Mouse (Mus musculus): ENCODE data around the gene Gstt4. TPM values are rescaled to one million over a fixed set of nuclear protein-coding genes. Genes with fewer than 3 reads are reported as not detected.

Gstt4 gene
- polyA plus RNA-seq, 1 experiment from 2014 or later, result not detected

GRCm38 (mm10) chr10:75834250-75834649 lies 11.9 kb upstream of the Gstt4 start:
- WGBS, result 1% methylated on average over 21 of the region's 21 CpGs
- ATAC-seq (replicated peaks; ENCODE audit: low FRiP score, low TSS enrichment, low read depth), result peak; percentile 21; the same call in 1 of the 2 replicates
- Histone ChIP-seq H3K36me3 (ENCODE audit: control insufficient read depth, insufficient read depth, low read length) (no peaks in the 10 kb centered on the region), H3K9me3 (ENCODE audit: control insufficient read depth, low read length) (no peaks in the 10 kb centered on the region), H3K4me2 (ENCODE audit: low read length) (peak overlapping the region; percentile 74), H3K27ac (ENCODE audit: low read depth) (peak overlapping the region; percentile 30; the same call in 1 of the 2 replicates), H3K4me1 (replicated peaks; ENCODE audit: control insufficient read depth, insufficient read depth, low read length) (peaks cover 33% of the 10 kb centered on the region), H3K9ac (ENCODE audit: low read length) (peak overlapping the region; percentile 46), H3K4me3 (ENCODE audit: low read depth, low read length) (peak overlapping the region; percentile 33), H3K27me3 (replicated peaks; ENCODE audit: control insufficient read depth, insufficient read depth, low read length) (no peaks in the 10 kb centered on the region)
- DNase-seq (ENCODE audit: low spot score), result peak; percentile 89

GRCm38 (mm10) chr10:75833456-75834080 lies 11.2 kb upstream of the Gstt4 start:
- DNase-seq (ENCODE audit: low spot score), result no peak
- H3K27me3 ChIP-seq (replicated peaks; ENCODE audit: control insufficient read depth, insufficient read depth, low read length), result no peaks in the 10 kb centered on the region

DNA sequence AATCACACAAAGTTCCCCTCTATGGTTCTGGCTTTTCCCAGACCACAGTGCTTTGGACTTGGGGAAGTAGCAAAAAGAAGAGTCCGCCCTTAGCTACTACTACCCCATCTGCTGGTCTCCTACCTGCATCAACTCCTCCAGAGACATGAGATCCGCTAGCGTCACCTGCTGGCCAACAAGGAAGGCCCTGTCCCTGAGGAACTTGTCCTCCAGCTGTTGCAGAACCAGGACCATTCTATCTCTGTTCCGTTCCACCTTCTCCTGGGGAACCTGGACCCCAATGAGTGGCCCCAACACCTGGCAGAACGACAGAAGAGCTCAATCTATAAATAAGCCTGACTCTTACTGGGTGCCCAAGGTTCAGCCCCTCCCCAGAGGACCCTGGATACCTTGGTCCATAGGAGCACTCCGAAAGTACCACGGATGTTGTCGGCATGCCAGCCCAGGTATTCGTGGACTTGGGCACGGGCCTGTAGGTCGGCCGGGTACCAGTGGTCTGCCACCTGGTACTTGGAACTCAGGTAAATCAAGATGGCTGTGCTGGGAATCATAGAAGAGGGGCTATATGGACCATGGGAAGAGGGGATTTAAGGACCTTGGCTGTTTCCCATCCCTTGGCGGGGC lies 10.0 kb upstream of the Gstt4 start:
- Histone ChIP-seq H3K36me3 (ENCODE audit: control insufficient read depth, insufficient read depth, low read length) (no peaks in the 10 kb centered on the region), H3K9me3 (ENCODE audit: control insufficient read depth, low read length) (no peaks in the 10 kb centered on the region), H3K27ac (ENCODE audit: low read depth) (no peak overlapping the region), H3K4me3 (ENCODE audit: low read depth, low read length) (no peak overlapping the region), H3K9ac (ENCODE audit: low read length) (no peak overlapping the region), H3K4me1 (replicated peaks; ENCODE audit: control insufficient read depth, insufficient read depth, low read length) (peaks cover 25% of the 10 kb centered on the region), H3K27me3 (replicated peaks; ENCODE audit: control insufficient read depth, insufficient read depth, low read length) (no peaks in the 10 kb centered on the region), H3K4me2 (ENCODE audit: low read length) (no peak overlapping the region)
- WGBS, result 65% methylated on average over 13 of the region's 13 CpGs
- DNase-seq (ENCODE audit: low spot score) (peak; percentile 62), ATAC-seq (replicated peaks; ENCODE audit: low FRiP score, low TSS enrichment, low read depth) (no peak)

More at GRCm38 (mm10) chr10:75833456-75834080, 11.2 kb upstream of the Gstt4 start:
- Histone ChIP-seq H3K4me2 (ENCODE audit: low read length) (peak overlapping the region; percentile 74), H3K9me3 (ENCODE audit: control insufficient read depth, low read length) (no peaks in the 10 kb centered on the region), H3K4me1 (replicated peaks; ENCODE audit: control insufficient read depth, insufficient read depth, low read length) (peaks cover 33% of the 10 kb centered on the region), H3K4me3 (ENCODE audit: low read depth, low read length) (peak overlapping the region; percentile 33), H3K27ac (ENCODE audit: low read depth) (peak overlapping the region; percentile 22; the same call in 1 of the 2 replicates), H3K36me3 (ENCODE audit: control insufficient read depth, insufficient read depth, low read length) (no peaks in the 10 kb centered on the region), H3K9ac (ENCODE audit: low read length) (peak overlapping the region; percentile 46)
- 7% methylated on average over 21 of the region's 21 CpGs for WGBS
- no peak for ATAC-seq (replicated peaks; ENCODE audit: low FRiP score, low TSS enrichment, low read depth)

- no peak overlapping the region for H3K27ac ChIP-seq (ENCODE audit: low read depth)
- H3K27me3 ChIP-seq (replicated peaks; ENCODE audit: control insufficient read depth, insufficient read depth, low read length), result no peaks in the 10 kb centered on the region
- H3K4me3 ChIP-seq (ENCODE audit: low read depth, low read length), result no peak overlapping the region
- H3K4me1 ChIP-seq (replicated peaks; ENCODE audit: control insufficient read depth, insufficient read depth, low read length), result peaks cover 13% of the 10 kb centered on the region
- DNase-seq (ENCODE audit: low spot score) (no peak), ATAC-seq (replicated peaks; ENCODE audit: low FRiP score, low TSS enrichment, low read depth) (no peak)
- H3K9me3 ChIP-seq (ENCODE audit: control insufficient read depth, low read length), result no peaks in the 10 kb centered on the region
- H3K4me2 ChIP-seq (ENCODE audit: low read length), result no peak overlapping the region
- no peaks in the 10 kb centered on the region for H3K36me3 ChIP-seq (ENCODE audit: control insufficient read depth, insufficient read depth, low read length)
- WGBS, result 92% methylated on average over 2 of the region's 2 CpGs
- H3K9ac ChIP-seq (ENCODE audit: low read length), result no peak overlapping the region
These were observed 7.9 kb upstream of the Gstt4 start for GRCm38 (mm10) chr10:75830275-75830670.

DNA sequence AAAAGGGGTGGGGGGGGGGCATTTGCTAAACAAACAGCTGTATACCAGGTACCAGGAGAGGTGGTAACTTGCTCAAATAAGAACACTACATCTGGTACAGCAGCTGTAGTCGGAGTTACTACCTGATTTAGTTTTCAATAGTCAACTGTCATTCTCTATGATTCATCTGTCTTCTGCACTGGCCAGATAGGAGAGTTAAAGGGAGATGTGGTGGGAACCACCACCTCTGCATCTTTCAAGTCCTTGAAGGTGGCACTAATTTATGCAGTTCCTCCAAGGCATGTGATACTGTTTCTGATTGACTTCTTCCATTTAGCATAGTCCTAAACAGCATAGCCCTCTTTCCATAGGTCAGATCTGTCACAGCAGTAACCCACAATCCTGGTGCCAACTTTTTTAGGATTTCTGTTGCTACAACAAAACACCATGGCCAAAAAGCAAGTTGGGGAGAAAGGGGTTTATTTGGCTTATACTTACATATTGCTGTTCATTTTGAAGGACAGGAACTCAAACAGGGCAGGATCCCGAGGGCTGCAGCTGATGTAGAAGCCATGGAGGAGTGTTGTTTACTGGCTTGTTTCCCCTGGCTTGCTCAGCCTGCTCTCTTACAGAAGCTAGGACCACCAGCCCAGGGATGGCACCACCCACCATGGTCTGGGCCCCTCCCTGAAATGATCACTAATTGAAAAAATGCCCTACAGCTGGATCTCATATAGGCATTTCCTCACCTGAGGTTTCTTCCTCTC lies 7.4 kb upstream of the Gstt4 start:
- no peaks in the 10 kb centered on the region for H3K36me3 ChIP-seq (ENCODE audit: control insufficient read depth, insufficient read depth, low read length)
- DNase-seq (ENCODE audit: low spot score), result no peak
- no peaks in the 10 kb centered on the region for H3K27me3 ChIP-seq (replicated peaks; ENCODE audit: control insufficient read depth, insufficient read depth, low read length)
- H3K27ac ChIP-seq (ENCODE audit: low read depth), result no peak overlapping the region
- no peaks in the 10 kb centered on the region for H3K9me3 ChIP-seq (ENCODE audit: control insufficient read depth, low read length)
- H3K4me2 ChIP-seq (ENCODE audit: low read length), result no peak overlapping the region
- H3K9ac ChIP-seq (ENCODE audit: low read length), result no peak overlapping the region
- WGBS, result 76% methylated on average over 2 of the region's 2 CpGs
- no peak overlapping the region for H3K4me3 ChIP-seq (ENCODE audit: low read depth, low read length)
- ATAC-seq (replicated peaks; ENCODE audit: low FRiP score, low TSS enrichment, low read depth), result no peak
- H3K4me1 ChIP-seq (replicated peaks; ENCODE audit: control insufficient read depth, insufficient read depth, low read length), result peaks cover 11% of the 10 kb centered on the region

DNA sequence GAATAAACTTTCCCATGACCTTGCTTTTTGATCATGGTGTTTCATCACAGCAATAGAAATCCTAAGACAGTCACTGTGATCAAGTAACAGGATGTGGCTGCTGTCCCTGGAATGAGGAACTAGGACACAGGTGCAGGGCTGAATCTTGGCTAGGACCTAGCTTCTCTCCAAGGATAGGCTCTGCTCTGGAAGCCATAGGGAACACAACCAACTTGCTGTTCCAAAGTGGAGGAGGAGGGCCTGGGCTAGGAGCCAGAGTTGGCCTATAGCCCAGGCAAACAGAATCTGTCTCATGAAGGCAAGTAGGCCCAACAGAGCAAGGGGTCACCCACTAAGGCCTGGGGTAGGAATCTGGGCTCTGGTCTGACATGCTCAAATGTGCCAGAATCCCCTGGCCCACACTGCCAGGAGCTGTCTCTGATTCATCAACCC lies 6.2 kb upstream of the Gstt4 start:
- ATAC-seq (replicated peaks; ENCODE audit: low FRiP score, low TSS enrichment, low read depth) (no peak), DNase-seq (ENCODE audit: low spot score) (no peak)
- no peaks in the 10 kb centered on the region for H3K36me3 ChIP-seq (ENCODE audit: control insufficient read depth, insufficient read depth, low read length)
- H3K9me3 ChIP-seq (ENCODE audit: control insufficient read depth, low read length), result no peaks in the 10 kb centered on the region
- no peaks in the 10 kb centered on the region for H3K27me3 ChIP-seq (replicated peaks; ENCODE audit: control insufficient read depth, insufficient read depth, low read length)
- no peak overlapping the region for H3K4me3 ChIP-seq (ENCODE audit: low read depth, low read length)
- H3K9ac ChIP-seq (ENCODE audit: low read length), result no peak overlapping the region
- H3K4me1 ChIP-seq (replicated peaks; ENCODE audit: control insufficient read depth, insufficient read depth, low read length), result peaks cover 4% of the 10 kb centered on the region
- H3K27ac ChIP-seq (ENCODE audit: low read depth), result no peak overlapping the region
- no peak overlapping the region for H3K4me2 ChIP-seq (ENCODE audit: low read length)

- no peaks in the 10 kb centered on the region for H3K9me3 ChIP-seq (ENCODE audit: control insufficient read depth, low read length)
- H3K4me1 ChIP-seq (replicated peaks; ENCODE audit: control insufficient read depth, insufficient read depth, low read length), result no peaks in the 10 kb centered on the region
- H3K36me3 ChIP-seq (ENCODE audit: control insufficient read depth, insufficient read depth, low read length), result no peaks in the 10 kb centered on the region
- no peak overlapping the region for H3K4me2 ChIP-seq (ENCODE audit: low read length)
- DNase-seq (ENCODE audit: low spot score) (no peak), ATAC-seq (replicated peaks; ENCODE audit: low FRiP score, low TSS enrichment, low read depth) (no peak)
- no peak overlapping the region for H3K27ac ChIP-seq (ENCODE audit: low read depth)
- no peak overlapping the region for H3K9ac ChIP-seq (ENCODE audit: low read length)
- H3K4me3 ChIP-seq (ENCODE audit: low read depth, low read length), result no peak overlapping the region
- no peaks in the 10 kb centered on the region for H3K27me3 ChIP-seq (replicated peaks; ENCODE audit: control insufficient read depth, insufficient read depth, low read length)
- 92% methylated on average over 4 of the region's 4 CpGs for WGBS
These were observed 5.5 kb upstream of the Gstt4 start for GRCm38 (mm10) chr10:75827668-75828360.

DNA sequence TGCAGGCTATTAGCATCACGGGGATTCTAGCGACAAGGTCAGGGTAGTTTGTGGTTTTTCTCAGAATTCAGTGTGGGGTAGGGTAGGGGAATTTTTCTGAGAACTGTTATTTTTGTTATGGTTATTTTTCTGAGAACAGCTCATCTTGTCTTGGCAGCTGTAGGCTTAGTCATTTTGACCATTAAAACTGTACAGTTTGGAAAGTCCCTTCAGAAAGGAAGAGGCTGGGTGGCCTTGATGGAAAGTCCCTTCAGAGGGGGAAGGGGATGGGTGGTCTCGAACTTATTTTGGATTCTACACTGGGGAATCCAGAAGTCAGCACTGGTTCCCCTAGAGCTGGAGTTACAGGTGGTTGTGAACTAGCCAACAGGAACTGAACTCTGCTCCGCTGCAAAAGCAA lies 2.2 kb upstream of the Gstt4 start:
- no peak overlapping the region for H3K9ac ChIP-seq (ENCODE audit: low read length)
- H3K4me1 ChIP-seq (replicated peaks; ENCODE audit: control insufficient read depth, insufficient read depth, low read length), result no peaks in the 10 kb centered on the region
- no peak for ATAC-seq (replicated peaks; ENCODE audit: low FRiP score, low TSS enrichment, low read depth)
- no peak overlapping the region for H3K4me3 ChIP-seq (ENCODE audit: low read depth, low read length)
- no peaks in the 10 kb centered on the region for H3K36me3 ChIP-seq (ENCODE audit: control insufficient read depth, insufficient read depth, low read length)
- no peaks in the 10 kb centered on the region for H3K27me3 ChIP-seq (replicated peaks; ENCODE audit: control insufficient read depth, insufficient read depth, low read length)
- DNase-seq (ENCODE audit: low spot score), result no peak
- no peak overlapping the region for H3K27ac ChIP-seq (ENCODE audit: low read depth)
- 86% methylated on average over 4 of the region's 4 CpGs for WGBS
- no peaks in the 10 kb centered on the region for H3K9me3 ChIP-seq (ENCODE audit: control insufficient read depth, low read length)
- H3K4me2 ChIP-seq (ENCODE audit: low read length), result no peak overlapping the region

Data from intestine, embryonic 14.5 days (tissue).